Mouse (Mus musculus) spleen, adult 2 months (tissue): ENCODE results near the gene Cacna1c.

Experiments
- CTCF ChIP-seq: fragments of 200-500 bp; IDR thresholded peaks from 2 replicates; pipeline ENCODE4 v1.5.1; 2011; ENCODE audit warnings: mild to moderate bottlenecking, inconsistent platforms; ENCODE audit not compliant: insufficient read depth, insufficient read length, insufficient replicate concordance; ENCODE audit errors: extremely low read depth
- POLR2A ChIP-seq: fragments of 200-500 bp; IDR thresholded peaks from 2 replicates; pipeline ENCODE4 v1.6.1; 2011; ENCODE audit warnings: low read depth, low read length, inconsistent platforms

GRCm38 (mm10) chr6:119217661-119218060 is 21.4 kb upstream of the Cacna1c start:
- TF ChIP-seq POLR2A (no peak), CTCF (no peak)
